Mouse (Mus musculus): ENCODE measurements around the gene Snx29. TPM values are rescaled to one million over a fixed set of nuclear protein-coding genes. Genes with fewer than 3 reads are reported as not detected.

The Snx29 gene
- total RNA-seq, 1 experiment, result 9.6 TPM

GRCm38 (mm10) chr16:11727331-11727730 lies 404.6 kb downstream of the Snx29 start:
- Histone ChIP-seq H3K36me3 (ENCODE audit: control insufficient read depth, insufficient read depth, low read length, poor library complexity, severe bottlenecking) (no peaks in the 10 kb centered on the region), H3K9me3 (ENCODE audit: control insufficient read depth, insufficient read depth, low read depth, low read length) (no peaks in the 10 kb centered on the region), H3K4me1 (ENCODE audit: control insufficient read depth in 2 of 2, insufficient read depth in 2 of 2, low read length in 2 of 2, poor library complexity in 1 of 2) (peaks cover 0 to 2% of the 10 kb centered on the region in 2 experiments; a peak in 1 of 4 replicates), H3K9ac (ENCODE audit: insufficient read depth, low read depth, low read length, poor library complexity, severe bottlenecking) (no peak overlapping the region), H3K4me3 (ENCODE audit: insufficient read depth in 1 of 2, low read depth in 1 of 2, low read length in 2 of 2, poor library complexity in 1 of 2, severe bottlenecking in 1 of 2) (no peak overlapping the region), H3K27ac (ENCODE audit: insufficient read depth, low read depth, low read length, poor library complexity, severe bottlenecking) (no peak overlapping the region)
- TF ChIP-seq ZC3H11A (IDR thresholded peaks at IDR 0.05; ENCODE audit: borderline replicate concordance, low read depth, low read length) (no peak), CHD2 (IDR thresholded peaks at IDR 0.05; ENCODE audit: low read depth, low read length) (no peak)
- in situ Hi-C loops (cut with MboI; ENCODE audit: low sequenced_read_pairs in 2 of 2, unreplicated experiment in 2 of 2), result no loop called here
- no peak for DNase-seq (ENCODE audit: low read depth, low spot score)

GRCm38 (mm10) chr16:11728131-11728530 lies 405.4 kb downstream of the Snx29 start:
- Histone ChIP-seq H3K9me3 (ENCODE audit: control insufficient read depth, insufficient read depth, low read depth, low read length) (no peaks in the 10 kb centered on the region), H3K36me3 (ENCODE audit: control insufficient read depth, insufficient read depth, low read length, poor library complexity, severe bottlenecking) (no peaks in the 10 kb centered on the region), H3K27ac (ENCODE audit: insufficient read depth, low read depth, low read length, poor library complexity, severe bottlenecking) (no peak overlapping the region), H3K9ac (ENCODE audit: insufficient read depth, low read depth, low read length, poor library complexity, severe bottlenecking) (no peak overlapping the region), H3K4me1 (ENCODE audit: control insufficient read depth in 2 of 2, insufficient read depth in 2 of 2, low read length in 2 of 2, poor library complexity in 1 of 2) (peaks cover 0 to 2% of the 10 kb centered on the region in 2 experiments; a peak in 1 of 4 replicates), H3K4me3 (ENCODE audit: insufficient read depth in 1 of 2, low read depth in 1 of 2, low read length in 2 of 2, poor library complexity in 1 of 2, severe bottlenecking in 1 of 2) (no peak overlapping the region)
- in situ Hi-C loops (cut with MboI; ENCODE audit: low sequenced_read_pairs in 2 of 2, unreplicated experiment in 2 of 2), result no loop called here
- TF ChIP-seq ZNF384 (IDR thresholded peaks at IDR 0.05; ENCODE audit: low read depth, low read length) (no peak), HCFC1 (IDR thresholded peaks at IDR 0.05; ENCODE audit: borderline replicate concordance, insufficient read depth, low read length) (no peak), CHD2 (IDR thresholded peaks at IDR 0.05; ENCODE audit: low read depth, low read length) (no peak), ZC3H11A (IDR thresholded peaks at IDR 0.05; ENCODE audit: borderline replicate concordance, low read depth, low read length) (no peak), MAFK (IDR thresholded peaks at IDR 0.05; ENCODE audit: insufficient read depth, low read depth, low read length) (no peak)
- no peak for DNase-seq (ENCODE audit: low read depth, low spot score)

- no peak overlapping the region for H3K4me3 ChIP-seq (ENCODE audit: insufficient read depth in 1 of 2, low read depth in 1 of 2, low read length in 2 of 2, poor library complexity in 1 of 2, severe bottlenecking in 1 of 2)
- H3K4me1 ChIP-seq (ENCODE audit: control insufficient read depth in 2 of 2, insufficient read depth in 2 of 2, low read length in 2 of 2, poor library complexity in 1 of 2), result peaks cover 0 to 2% of the 10 kb centered on the region in 2 experiments; a peak in 1 of 4 replicates
- H3K9me3 ChIP-seq (ENCODE audit: control insufficient read depth, insufficient read depth, low read depth, low read length), result no peaks in the 10 kb centered on the region
- no peaks in the 10 kb centered on the region for H3K36me3 ChIP-seq (ENCODE audit: control insufficient read depth, insufficient read depth, low read length, poor library complexity, severe bottlenecking)
- H3K27ac ChIP-seq (ENCODE audit: insufficient read depth, low read depth, low read length, poor library complexity, severe bottlenecking), result no peak overlapping the region
- in situ Hi-C loops (cut with MboI; ENCODE audit: low sequenced_read_pairs in 2 of 2, unreplicated experiment in 2 of 2), result no loop called here
- TF ChIP-seq ZNF384 (IDR thresholded peaks at IDR 0.05; ENCODE audit: low read depth, low read length) (no peak), CHD2 (IDR thresholded peaks at IDR 0.05; ENCODE audit: low read depth, low read length) (no peak), HCFC1 (IDR thresholded peaks at IDR 0.05; ENCODE audit: borderline replicate concordance, insufficient read depth, low read length) (no peak), MAFK (IDR thresholded peaks at IDR 0.05; ENCODE audit: insufficient read depth, low read depth, low read length) (no peak), ZC3H11A (IDR thresholded peaks at IDR 0.05; ENCODE audit: borderline replicate concordance, low read depth, low read length) (no peak)
- no peak overlapping the region for H3K9ac ChIP-seq (ENCODE audit: insufficient read depth, low read depth, low read length, poor library complexity, severe bottlenecking)
- DNase-seq (ENCODE audit: low read depth, low spot score), result no peak
Measured at GRCm38 (mm10) chr16:11728627-11729026, 405.9 kb downstream of the Snx29 start.

GRCm38 (mm10) chr16:11729111-11729510 lies 406.4 kb downstream of the Snx29 start:
- H3K27ac ChIP-seq (ENCODE audit: insufficient read depth, low read depth, low read length, poor library complexity, severe bottlenecking), result no peak overlapping the region
- H3K4me3 ChIP-seq (ENCODE audit: insufficient read depth in 1 of 2, low read depth in 1 of 2, low read length in 2 of 2, poor library complexity in 1 of 2, severe bottlenecking in 1 of 2), result no peak overlapping the region
- no peak for TF ChIP-seq HCFC1 (IDR thresholded peaks at IDR 0.05; ENCODE audit: borderline replicate concordance, insufficient read depth, low read length)
- TF ChIP-seq ZC3H11A (IDR thresholded peaks at IDR 0.05; ENCODE audit: borderline replicate concordance, low read depth, low read length), result no peak
- TF ChIP-seq MAFK (IDR thresholded peaks at IDR 0.05; ENCODE audit: insufficient read depth, low read depth, low read length), result no peak
- no peak for TF ChIP-seq ZNF384 (IDR thresholded peaks at IDR 0.05; ENCODE audit: low read depth, low read length)
- no peak for TF ChIP-seq CHD2 (IDR thresholded peaks at IDR 0.05; ENCODE audit: low read depth, low read length)
- no peak overlapping the region for H3K9ac ChIP-seq (ENCODE audit: insufficient read depth, low read depth, low read length, poor library complexity, severe bottlenecking)
- no peak for DNase-seq (ENCODE audit: low read depth, low spot score)
- in situ Hi-C loops (cut with MboI; ENCODE audit: low sequenced_read_pairs in 2 of 2, unreplicated experiment in 2 of 2), result no loop called here
- H3K9me3 ChIP-seq (ENCODE audit: control insufficient read depth, insufficient read depth, low read depth, low read length), result no peaks in the 10 kb centered on the region
- peaks cover 0 to 2% of the 10 kb centered on the region in 2 experiments; a peak in 1 of 4 replicates for H3K4me1 ChIP-seq (ENCODE audit: control insufficient read depth in 2 of 2, insufficient read depth in 2 of 2, low read length in 2 of 2, poor library complexity in 1 of 2)
- no peaks in the 10 kb centered on the region for H3K36me3 ChIP-seq (ENCODE audit: control insufficient read depth, insufficient read depth, low read length, poor library complexity, severe bottlenecking)

- in situ Hi-C loops (cut with MboI; ENCODE audit: low sequenced_read_pairs in 2 of 2, unreplicated experiment in 2 of 2), result no loop called here
- Histone ChIP-seq H3K4me3 (ENCODE audit: insufficient read depth in 1 of 2, low read depth in 1 of 2, low read length in 2 of 2, poor library complexity in 1 of 2, severe bottlenecking in 1 of 2) (no peak overlapping the region), H3K36me3 (ENCODE audit: control insufficient read depth, insufficient read depth, low read length, poor library complexity, severe bottlenecking) (no peaks in the 10 kb centered on the region), H3K4me1 (ENCODE audit: control insufficient read depth in 2 of 2, insufficient read depth in 2 of 2, low read length in 2 of 2, poor library complexity in 1 of 2) (peaks cover 0 to 2% of the 10 kb centered on the region in 2 experiments; a peak in 1 of 4 replicates), H3K9ac (ENCODE audit: insufficient read depth, low read depth, low read length, poor library complexity, severe bottlenecking) (no peak overlapping the region), H3K9me3 (ENCODE audit: control insufficient read depth, insufficient read depth, low read depth, low read length) (no peaks in the 10 kb centered on the region), H3K27ac (ENCODE audit: insufficient read depth, low read depth, low read length, poor library complexity, severe bottlenecking) (no peak overlapping the region)
- TF ChIP-seq ZC3H11A (IDR thresholded peaks at IDR 0.05; ENCODE audit: borderline replicate concordance, low read depth, low read length) (no peak), HCFC1 (IDR thresholded peaks at IDR 0.05; ENCODE audit: borderline replicate concordance, insufficient read depth, low read length) (no peak), CHD2 (IDR thresholded peaks at IDR 0.05; ENCODE audit: low read depth, low read length) (no peak), ZNF384 (IDR thresholded peaks at IDR 0.05; ENCODE audit: low read depth, low read length) (no peak), MAFK (IDR thresholded peaks at IDR 0.05; ENCODE audit: insufficient read depth, low read depth, low read length) (no peak)
- DNase-seq (ENCODE audit: low read depth, low spot score), result no peak
Measured at GRCm38 (mm10) chr16:11729815-11730214, 407.1 kb downstream of the Snx29 start.
